Mouse (Mus musculus): ENCODE measurements around the gene Zfp512b.

Zfp512b gene

DNA sequence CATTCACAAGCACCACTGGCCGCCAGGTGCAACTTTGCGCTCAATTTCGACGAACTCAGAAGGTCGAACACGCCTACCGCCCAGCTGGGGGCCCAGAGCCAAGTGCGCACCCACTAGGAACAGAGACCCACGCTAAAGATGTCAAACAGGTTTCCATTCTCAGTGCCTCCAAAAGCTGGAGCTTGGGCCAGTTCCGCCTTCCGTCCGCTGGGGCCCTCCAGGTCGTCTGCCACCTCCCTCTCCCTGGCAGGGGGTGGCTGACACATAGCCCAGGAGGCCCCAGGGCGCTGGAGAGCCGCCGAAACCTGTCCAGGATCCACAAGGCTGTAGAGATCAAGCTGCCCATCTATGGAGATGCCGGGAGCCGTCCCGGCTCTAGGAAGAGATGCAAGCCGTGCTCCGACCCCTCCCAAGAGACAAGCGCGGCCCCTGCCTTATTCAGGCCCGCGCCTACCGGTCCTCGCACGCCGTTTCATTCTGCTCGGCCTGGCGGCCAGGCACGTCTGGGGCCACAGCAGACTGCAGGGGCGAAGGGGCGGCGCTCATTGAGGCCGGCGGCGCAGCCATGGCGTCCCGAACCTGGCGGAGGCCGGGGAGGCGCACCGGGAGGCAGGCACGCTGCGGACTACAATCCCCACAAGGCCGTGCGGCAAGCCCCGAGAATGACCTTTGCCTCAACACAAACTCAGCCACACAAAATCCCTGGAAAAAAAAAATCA is 11.0 kb downstream of the Zfp512b start:
- POLR2A ChIA-PET = interaction anchor here (0.8 to 5.9 kb wide), 21 partner anchors 8 to 468 kb away, joined by 3 to 46 read pairs (median 5); partner anchors contain the start of genes Dnajc5 (in 3 of the 4), Samd10 (in 2 of the 4), Ppdpf (in 1 of the 4) and Prpf6 (in 1 of the 4)
- CTCF ChIA-PET = interaction anchor here in 3 of 4 experiments (0.5 to 3.6 kb wide), 19 partner anchors 10 to 427 kb away, joined by 3 to 28 read pairs (median 3); partner anchors contain the start of genes Samd10 (in 2 of the 3), Dnajc5 (in 1 of the 3) and Ppdpf (in 1 of the 3)

DNA sequence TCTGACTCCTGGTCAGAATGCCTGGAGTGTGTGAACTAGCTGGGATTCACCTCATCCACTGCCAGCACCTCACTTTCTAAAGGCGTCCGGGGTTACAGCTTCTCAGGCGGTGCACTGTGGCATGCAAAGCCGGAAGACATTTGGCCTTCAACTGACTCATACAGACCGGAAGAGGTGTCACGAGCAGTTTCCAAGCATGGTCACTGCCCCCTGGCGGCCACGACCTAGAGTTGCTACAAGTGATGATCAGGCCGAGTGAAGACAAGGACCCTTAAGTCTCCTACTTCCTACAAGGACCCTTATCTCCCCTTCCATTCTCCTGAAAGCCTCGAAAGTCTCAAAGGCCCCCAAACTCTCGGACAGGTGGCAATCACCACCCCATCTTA is 11.6 kb downstream of the Zfp512b start:
- CTCF ChIA-PET = interaction anchor here (0.6 to 3.6 kb wide), 22 partner anchors 9 to 427 kb away, joined by 3 to 28 read pairs (median 3); partner anchors contain the start of genes Dnajc5 (in 1 of the 4), Ppdpf (in 1 of the 4) and Samd10 (in 1 of the 4)
- POLR2A ChIA-PET = interaction anchor here (0.6 to 5.9 kb wide), 27 partner anchors 9 to 614 kb away, joined by 3 to 46 read pairs (median 4); partner anchors contain the start of genes Dnajc5 (in 3 of the 4), Samd10 (in 2 of the 4), Arfgap1 (in 1 of the 4) and Arfrp1 (in 1 of the 4)

DNA sequence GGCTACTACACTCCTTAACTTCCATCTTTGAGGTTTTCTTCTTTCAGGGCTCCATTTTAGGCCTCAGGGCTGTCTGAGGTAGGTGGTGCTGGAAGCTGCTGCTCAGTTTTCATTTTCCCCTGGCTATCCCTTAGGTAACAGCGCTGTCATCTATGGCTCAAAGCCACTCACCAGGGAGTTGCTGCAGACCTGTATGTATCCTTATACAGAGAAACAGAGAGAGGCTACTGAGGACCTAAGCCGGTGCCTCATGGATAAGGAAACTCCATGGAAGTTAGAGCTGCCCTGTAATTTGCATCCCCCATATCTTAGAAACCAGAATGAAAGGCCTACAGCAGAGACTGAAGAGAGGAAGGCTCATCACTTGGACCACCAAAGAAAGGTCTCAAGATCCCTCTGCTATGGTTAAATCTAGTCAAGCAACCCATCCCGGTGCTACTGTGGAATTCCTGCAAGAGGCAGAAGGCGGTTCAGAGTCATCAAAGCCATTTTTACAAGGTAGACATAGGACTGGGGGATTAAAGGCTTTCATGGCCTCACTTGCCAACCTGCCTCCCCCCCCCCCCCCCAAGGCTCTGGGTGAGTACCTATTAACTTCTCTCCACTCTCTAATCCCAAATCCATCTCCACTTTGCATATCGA is 12.4 kb downstream of the Zfp512b start:
- POLR2A ChIA-PET = interaction anchor here (0.6 to 5.9 kb wide), 25 partner anchors 8 to 613 kb away, joined by 3 to 46 read pairs (median 4); partner anchors contain the start of genes Dnajc5 (in 2 of the 4), Samd10 (in 2 of the 4), Arfgap1 (in 1 of the 4) and Arfrp1 (in 1 of the 4)
- CTCF ChIA-PET = interaction anchor here (0.6 to 3.6 kb wide), 21 partner anchors 8 to 340 kb away, joined by 3 to 28 read pairs (median 3); partner anchors contain the start of genes Dnajc5 (in 1 of the 4) and Samd10 (in 1 of the 4)

DNA sequence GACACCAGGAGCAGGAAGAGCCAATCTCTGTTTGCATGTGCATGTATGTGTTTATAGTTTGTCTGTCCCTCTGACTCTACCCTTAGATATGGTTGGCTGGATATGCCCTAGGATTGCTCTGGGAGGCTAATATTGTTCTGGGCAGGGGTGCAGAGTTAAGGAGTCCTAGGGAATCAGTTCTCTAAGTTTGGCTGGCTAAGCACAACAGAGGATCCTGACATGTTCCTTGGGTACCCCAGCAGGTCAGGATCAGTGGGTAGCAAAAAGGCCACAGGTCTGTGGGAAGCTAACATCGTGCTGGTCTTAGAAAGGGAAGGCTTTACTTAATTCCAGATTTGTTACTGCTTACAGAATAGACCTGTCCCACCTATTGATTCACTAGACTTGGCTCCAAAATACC is 12.9 kb downstream of the Zfp512b start:
- ChIA-PET POLR2A (interaction anchor here in 3 of 4 experiments (0.5 to 5.9 kb wide), 9 partner anchors 7 to 80 kb away, joined by 3 to 46 read pairs (median 6); partner anchors contain the start of genes Dnajc5 (in 1 of the 3) and Samd10 (in 1 of the 3)), CTCF (interaction anchor here in 3 of 4 experiments (0.8 to 3.6 kb wide), 7 partner anchors 11 to 168 kb away, joined by 3 to 28 read pairs (median 3); no protein-coding TSS in a partner anchor)

DNA sequence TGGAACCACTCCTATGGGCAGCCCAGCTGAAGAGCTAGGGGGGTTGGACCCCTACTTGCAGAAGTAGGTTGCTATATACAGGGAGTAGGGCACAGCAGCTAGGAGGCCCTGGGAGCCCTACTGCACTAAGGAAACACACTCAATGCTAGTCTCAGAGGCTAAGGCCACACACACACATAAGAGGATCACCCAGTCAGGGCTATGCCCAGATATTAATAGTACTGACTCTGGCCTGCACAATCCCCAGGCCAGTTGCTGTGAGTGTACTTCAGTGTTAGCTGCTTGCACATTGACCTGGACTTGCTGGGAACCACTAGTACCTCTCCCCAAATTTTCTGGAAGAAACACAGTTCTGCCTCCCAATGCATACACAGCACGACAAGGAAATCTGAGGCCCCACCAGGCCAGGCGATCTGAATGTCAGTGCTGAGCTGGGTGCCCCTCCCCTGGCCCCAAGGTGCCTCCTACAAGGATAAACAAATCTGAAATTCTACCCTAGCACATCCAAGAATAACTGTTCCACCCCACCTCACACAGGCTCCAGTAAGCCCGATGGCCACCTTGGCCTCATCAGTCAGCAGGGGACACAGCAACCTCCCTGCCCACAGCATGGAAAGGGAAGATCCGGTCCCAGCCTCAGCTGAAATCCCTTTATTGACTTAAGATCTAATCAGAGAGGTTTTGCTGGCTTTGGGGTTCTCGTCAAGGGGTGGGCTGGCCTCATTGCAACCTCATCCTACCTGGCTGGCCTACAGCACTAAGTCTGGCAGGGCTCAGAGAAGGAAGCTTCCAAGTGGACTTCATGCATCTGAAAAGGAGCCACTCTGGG is 13.6 kb downstream of the Zfp512b start:
- ChIA-PET POLR2A (interaction anchor here in 3 of 4 experiments (0.5 to 5.1 kb wide), 12 partner anchors 10 to 213 kb away, joined by 3 to 46 read pairs (median 4); partner anchors contain the start of genes Arfrp1 (in 1 of the 3) and Samd10 (in 1 of the 3)), CTCF (interaction anchor here in 3 of 4 experiments (1.1 to 3.6 kb wide), 6 partner anchors 10 to 100 kb away, joined by 3 to 28 read pairs (median 4); no protein-coding TSS in a partner anchor)

DNA sequence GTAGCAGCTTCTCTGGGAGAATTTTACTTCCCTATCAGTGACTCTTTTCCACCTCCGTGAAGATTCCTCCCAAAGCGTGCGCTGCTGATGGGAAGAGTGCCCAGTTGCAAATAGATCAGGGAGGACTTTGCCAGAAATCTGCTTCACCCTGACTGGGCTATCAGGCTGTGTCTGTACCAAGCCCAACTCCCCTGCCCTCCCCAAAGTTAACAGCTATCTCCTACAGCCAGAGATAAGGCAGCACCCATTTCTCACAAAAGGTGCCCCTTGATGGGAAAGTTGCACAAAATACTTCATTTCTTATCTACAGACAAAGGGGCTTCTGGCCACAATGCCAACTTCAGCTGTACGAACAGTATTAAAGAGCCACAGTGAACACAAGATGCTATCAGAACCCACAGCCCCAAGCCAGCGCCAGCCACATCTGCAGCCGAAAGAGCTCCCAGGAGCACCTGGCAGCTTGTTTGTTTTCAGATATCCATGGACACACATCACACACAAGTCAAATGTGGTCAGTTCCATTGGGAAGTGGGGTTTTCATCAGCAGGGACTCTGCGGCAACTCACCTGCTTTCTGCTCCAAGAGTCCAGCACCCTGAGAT is 14.5 kb downstream of the Zfp512b start:
- CTCF ChIA-PET = interaction anchor here (0.9 to 3.2 kb wide), 7 partner anchors 10 to 55 kb away, joined by 3 to 22 read pairs (median 4); no protein-coding TSS in a partner anchor
- POLR2A ChIA-PET = interaction anchor here in 3 of 4 experiments (1.1 to 3.9 kb wide), 10 partner anchors 9 to 213 kb away, joined by 3 to 20 read pairs (median 4); partner anchors contain the start of gene Arfrp1 (in 1 of the 3)

DNA sequence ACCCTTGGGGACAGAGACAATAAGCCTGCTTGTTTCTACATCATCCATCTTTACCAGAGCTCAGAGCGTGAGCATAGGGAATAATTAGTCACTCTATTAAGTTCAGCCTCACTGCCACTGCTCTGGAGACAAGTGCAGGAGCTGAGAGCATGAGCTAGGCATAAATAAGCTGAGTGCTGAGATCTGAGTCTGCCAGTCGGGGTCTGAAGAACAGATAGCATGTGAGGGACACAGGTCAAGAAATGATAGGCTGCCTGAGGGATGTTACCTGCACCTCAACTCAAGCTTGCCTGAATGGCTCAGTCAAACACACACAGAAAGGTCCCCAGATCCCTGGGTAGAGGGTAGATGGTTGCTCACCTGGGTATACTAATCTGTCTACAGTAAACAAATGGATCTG is 15.5 kb downstream of the Zfp512b start:
- ChIA-PET CTCF (interaction anchor here (0.6 to 3.2 kb wide), 8 partner anchors 9 to 39 kb away, joined by 3 to 22 read pairs (median 5); no protein-coding TSS in a partner anchor), POLR2A (interaction anchor here in 3 of 4 experiments (0.6 to 3.9 kb wide), 12 partner anchors 8 to 66 kb away, joined by 3 to 20 read pairs (median 4); partner anchors contain the start of gene Dnajc5 (in 1 of the 3))

DNA sequence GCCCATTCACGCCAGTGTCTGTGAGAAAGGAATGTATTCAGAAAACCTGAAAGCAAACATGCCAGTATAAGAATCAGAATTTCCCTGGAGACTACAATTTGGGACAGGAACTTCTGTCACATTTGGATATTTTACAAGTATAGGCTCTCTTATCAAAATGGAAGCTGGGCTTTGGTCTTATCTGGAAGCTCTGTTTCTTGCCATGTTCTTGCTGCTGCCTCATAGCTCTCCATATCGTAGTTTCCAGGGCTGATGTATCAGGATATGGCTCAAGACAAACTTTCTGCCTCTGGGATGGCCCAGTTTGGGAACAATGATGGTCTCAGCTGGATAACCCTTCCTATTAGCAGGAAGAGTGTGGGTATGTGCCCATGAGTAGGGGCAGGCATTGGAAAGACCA is 16.0 kb downstream of the Zfp512b start:
- POLR2A ChIA-PET = interaction anchor here in 2 of 4 experiments (0.6 to 3.9 kb wide), 7 partner anchors 8 to 65 kb away, joined by 3 to 20 read pairs (median 6); partner anchors contain the start of gene Dnajc5 (in 1 of the 2)
- CTCF ChIA-PET = interaction anchor here in 3 of 4 experiments (0.7 to 3.2 kb wide), 5 partner anchors 8 to 38 kb away, joined by 3 to 22 read pairs (median 5); no protein-coding TSS in a partner anchor

DNA sequence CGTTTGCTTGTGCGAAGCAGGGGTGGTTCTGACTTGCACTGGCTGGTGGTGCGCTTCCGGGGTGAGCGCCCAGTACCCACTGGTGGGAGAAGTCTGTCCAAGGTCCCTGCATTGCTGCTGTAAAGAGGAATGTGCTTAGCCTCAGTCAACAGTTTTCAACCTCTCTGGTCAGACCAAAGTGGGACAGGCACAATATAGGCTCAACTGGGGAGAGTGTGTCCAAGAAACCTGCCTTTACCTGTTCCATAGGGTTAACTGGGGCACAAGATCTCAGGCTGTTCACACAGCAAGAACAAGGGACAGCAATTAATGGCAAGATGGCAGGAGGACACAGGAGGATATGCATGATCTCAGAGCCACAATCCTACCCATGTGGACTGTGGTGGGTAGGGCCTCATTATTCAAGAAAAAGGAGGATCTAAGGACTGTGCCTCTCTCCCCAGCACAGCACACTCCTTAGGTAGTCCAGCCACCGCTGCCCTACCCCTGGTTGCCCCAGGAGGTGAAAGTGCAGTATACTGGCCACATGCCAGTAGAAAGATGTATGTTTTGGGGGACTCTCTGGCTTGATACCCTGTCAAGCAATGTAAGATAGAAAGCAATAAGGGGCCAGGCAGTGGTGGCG is 17.6 kb downstream of the Zfp512b start:
- ChIA-PET CTCF (interaction anchor here in 2 of 4 experiments (0.6 to 0.7 kb wide), 2 partner anchors 104 kb away, joined by 3 read pairs; no protein-coding TSS in a partner anchor), POLR2A (interaction anchor here in 1 of 4 experiments (1.3 to 1.5 kb wide), 2 partner anchors 26 to 55 kb away, joined by 4 to 6 read pairs; partner anchors contain the start of gene Dnajc5)

DNA sequence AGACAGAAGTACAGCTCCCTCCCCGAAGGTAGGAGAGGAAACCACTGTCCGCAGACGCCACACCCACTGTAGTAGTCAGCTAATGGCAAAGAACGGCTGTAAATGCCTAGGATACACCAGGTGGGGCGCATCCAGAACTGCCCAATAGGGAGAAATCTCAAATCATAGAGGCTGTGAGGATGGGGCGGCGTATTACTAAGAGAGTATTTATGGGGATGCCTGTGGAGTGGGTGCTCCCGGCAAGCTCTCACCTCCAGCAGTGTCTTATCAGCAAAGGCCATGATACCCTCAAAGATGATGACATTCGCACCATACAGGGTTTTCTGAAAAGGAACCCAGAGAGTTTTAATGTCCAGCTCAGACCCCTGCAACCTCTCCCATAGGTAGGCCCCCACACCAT is 18.6 kb downstream of the Zfp512b start:
- ChIA-PET POLR2A (interaction anchor here in 3 of 4 experiments (0.5 to 1.5 kb wide), 9 partner anchors 8 to 254 kb away, joined by 3 to 6 read pairs (median 3); partner anchors contain the start of genes Dnajc5 (in 1 of the 3), Rtel1 (in 1 of the 3) and Uckl1 (in 1 of the 3)), CTCF (interaction anchor here in 2 of 4 experiments (0.5 to 0.7 kb wide), 3 partner anchors 15 to 558 kb away, joined by 3 read pairs; no protein-coding TSS in a partner anchor)

DNA sequence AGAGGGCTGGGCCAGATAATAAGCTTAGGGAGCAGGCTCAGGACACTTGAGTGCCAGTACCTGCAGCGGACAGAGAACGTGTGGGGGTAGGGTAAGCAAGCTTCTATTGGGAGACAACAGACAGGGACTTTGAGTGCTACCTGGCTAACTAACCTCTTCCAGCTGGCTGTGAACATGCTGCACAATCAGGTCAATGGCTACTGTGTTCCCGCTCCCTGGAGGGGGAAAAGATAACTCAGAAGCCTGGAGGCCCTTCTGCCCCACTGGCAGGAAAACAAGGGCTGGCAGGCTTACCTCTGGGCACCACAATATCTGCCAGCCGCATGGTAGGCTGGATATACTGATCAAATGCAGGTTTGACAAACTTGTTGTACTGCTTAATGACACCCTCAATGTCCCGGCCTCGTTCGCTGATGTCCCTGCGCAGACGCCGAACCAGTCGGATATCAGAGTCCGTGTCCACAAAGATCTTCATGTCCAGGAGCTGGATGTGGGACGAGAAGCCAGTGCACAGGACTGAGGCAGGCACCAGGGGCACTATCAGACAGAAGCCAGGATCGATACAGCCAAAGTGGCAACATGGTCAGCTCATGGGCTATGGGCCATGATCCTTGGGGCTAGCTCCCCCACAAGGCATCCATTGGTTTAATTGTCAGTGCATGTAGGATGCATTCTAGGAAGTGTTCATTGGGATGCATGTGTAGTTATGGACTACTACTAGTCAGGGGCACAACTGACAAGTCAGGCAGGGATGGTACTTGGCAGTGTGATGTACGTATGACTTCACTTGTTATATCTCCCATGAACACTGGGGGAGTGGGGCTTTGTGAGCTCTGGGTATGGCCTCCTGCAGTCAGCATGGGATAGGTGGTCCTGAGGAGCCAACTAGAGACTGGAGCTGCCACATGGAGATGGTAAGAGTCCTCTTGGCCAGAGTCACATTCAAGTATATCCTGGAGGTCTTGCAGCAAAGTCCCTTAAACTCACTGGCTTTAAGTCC is 19.4 kb downstream of the Zfp512b start:
- ChIA-PET CTCF (interaction anchor here (0.5 to 2.3 kb wide), 4 partner anchors 8 to 106 kb away, joined by 3 to 9 read pairs (median 3); no protein-coding TSS in a partner anchor), POLR2A (interaction anchor here in 3 of 4 experiments (0.5 to 2.9 kb wide), 13 partner anchors 7 to 254 kb away, joined by 3 to 17 read pairs (median 4); partner anchors contain the start of genes Abhd16b (in 1 of the 3), Dnajc5 (in 1 of the 3), Rtel1 (in 1 of the 3) and Uckl1 (in 1 of the 3))

DNA sequence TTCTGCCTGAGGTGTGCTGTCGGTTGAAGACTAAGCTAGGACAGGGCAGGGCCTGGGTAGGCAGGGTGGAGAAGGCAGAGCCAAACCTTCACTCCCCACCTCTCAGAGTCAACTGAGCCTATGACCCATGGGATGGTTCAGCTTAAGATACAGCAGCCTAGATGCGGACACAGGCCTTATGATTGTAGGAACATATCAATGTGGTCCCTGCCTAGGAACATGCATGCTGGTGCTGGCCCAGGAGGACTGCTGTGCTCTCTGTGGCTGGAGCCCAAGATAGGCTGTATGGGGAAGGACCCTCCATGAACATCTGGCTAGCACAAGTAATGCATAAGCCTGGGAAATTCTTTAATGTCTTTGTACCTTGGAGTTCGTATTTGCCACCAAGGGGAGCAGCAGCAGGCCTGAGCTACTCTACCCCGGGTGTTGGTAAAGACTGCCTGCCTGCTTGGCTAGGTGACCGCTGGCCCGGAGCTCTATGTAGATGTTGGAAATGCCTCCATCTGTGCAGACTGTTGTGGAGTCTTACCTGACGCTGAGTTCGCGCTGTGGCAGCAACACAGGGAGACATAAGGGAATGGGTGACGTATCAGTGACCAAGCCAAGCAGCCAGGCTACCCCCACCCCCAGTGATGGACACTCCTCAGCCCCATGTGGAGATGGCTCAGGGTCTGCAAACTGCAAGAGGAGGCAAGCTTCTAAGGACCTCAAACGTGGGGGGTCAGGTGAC is 20.5 kb downstream of the Zfp512b start:
- POLR2A ChIA-PET = interaction anchor here in 2 of 4 experiments (0.5 to 2.9 kb wide), 9 partner anchors 8 to 326 kb away, joined by 3 to 17 read pairs (median 4); partner anchors contain the start of genes Abhd16b (in 1 of the 2) and Dnajc5 (in 1 of the 2)

DNA sequence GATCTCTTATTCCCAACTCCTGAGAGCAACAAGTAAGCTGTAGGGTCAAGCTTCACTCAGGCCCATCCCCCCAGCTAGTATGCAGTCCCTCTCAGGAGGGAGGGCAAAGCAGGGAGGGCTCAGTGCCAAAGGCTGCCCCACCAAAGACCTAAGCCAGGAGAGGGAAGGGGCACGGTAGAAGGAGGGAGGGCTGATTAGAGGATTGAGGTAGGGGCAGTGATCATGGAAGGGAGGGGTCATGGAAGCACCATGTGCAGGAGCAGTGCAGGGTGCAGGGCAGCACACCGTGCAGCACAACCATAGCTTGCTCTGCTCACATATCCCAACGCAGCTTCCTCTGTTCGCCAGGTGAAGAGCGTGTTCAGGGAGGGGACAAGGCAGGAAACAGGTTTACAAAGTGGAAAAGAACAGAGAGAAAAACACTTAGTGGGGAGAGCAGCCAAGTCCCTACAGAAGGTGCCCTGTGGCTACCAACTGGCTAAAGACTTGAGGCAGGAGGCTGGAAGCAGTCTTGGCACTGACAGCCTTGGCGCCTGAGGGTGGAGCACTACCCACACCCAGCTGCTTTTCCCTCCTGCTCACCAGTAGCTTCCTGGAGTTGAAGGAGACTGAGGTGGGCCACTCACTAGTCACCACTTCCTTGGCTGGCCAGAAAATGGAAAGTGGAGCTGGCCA is 21.5 kb downstream of the Zfp512b start:
- CTCF ChIA-PET = interaction anchor here (0.6 to 2.3 kb wide), 7 partner anchors 10 to 321 kb away, joined by 3 to 9 read pairs (median 4); no protein-coding TSS in a partner anchor
- POLR2A ChIA-PET = interaction anchor here (0.7 to 2.9 kb wide), 9 partner anchors 9 to 51 kb away, joined by 3 to 17 read pairs (median 4); partner anchors contain the start of gene Dnajc5 (in 1 of the 4)

More for the DNA sequence above, 20.5 kb downstream of the Zfp512b start:
- CTCF ChIA-PET = interaction anchor here (0.6 to 2.3 kb wide), 7 partner anchors 9 to 353 kb away, joined by 3 to 9 read pairs (median 3); no protein-coding TSS in a partner anchor

All from embryonic stem cell, embryonic (primary cell).